Mouse (Mus musculus) ovary, postnatal 36 days (tissue): ENCODE measurements at regions not wholly inside any gene's neighbourhood (a gene's known extent, or its start where the extent isn't known, plus 50 kb on each side); places are given as distances from the start of the nearest gene placed in this dataset.
A peak's percentile ranks its signal among the peaks of the same experiment; 100 is the strongest.

Experiments used
- DNase-seq: peaks from one replicate; pipeline ENCODE4 v3.0.0; 2022; ENCODE audit warnings: low spot score, mixed read lengths

GRCm38 (mm10) chr7:98768460-98768859, 65.6 kb downstream of the Thap12 start:
- DNase-seq: no peak

GRCm38 (mm10) chr7:98769111-98769734, 65.7 kb upstream of the Wnt11 start:
- no peak for DNase-seq

- DNase-seq: no peak
Measured at GRCm38 (mm10) chr7:98770257-98770890, 64.5 kb upstream of the Wnt11 start.

GRCm38 (mm10) chr7:98771134-98771775, 63.7 kb upstream of the Wnt11 start:
- DNase-seq: no peak

- no peak for DNase-seq
Measured at GRCm38 (mm10) chr7:98774597-98774996, 60.3 kb upstream of the Wnt11 start.

- DNase-seq: no peak
Measured at GRCm38 (mm10) chr7:98775031-98775430, 59.9 kb upstream of the Wnt11 start.

GRCm38 (mm10) chr7:98777304-98777849, 57.5 kb upstream of the Wnt11 start:
- DNase-seq: no peak

- peak; percentile 72 for DNase-seq
Measured at GRCm38 (mm10) chr7:98778929-98779328, 56.0 kb upstream of the Wnt11 start.

- no peak for DNase-seq
Measured at GRCm38 (mm10) chr7:98783521-98783920, 51.4 kb upstream of the Wnt11 start.

- peak; percentile 76 for DNase-seq
Measured at GRCm38 (mm10) chr7:98783954-98784353, 51.0 kb upstream of the Wnt11 start.

GRCm38 (mm10) chr7:98784369-98784931, 50.5 kb upstream of the Wnt11 start:
- no peak for DNase-seq
